Mouse (Mus musculus) spleen, postnatal 14 days (tissue): ENCODE data around the gene Cnbd2.

Experiments
- DNase-seq, 2 experiments: peaks; one replicate each; pipeline ENCODE4 v3.0.0; 2021 to 2022; ENCODE audit warnings: low spot score in 2 of 2

Gene Cnbd2

GRCm38 (mm10) chr2:156311441-156311840 lies 658 bp upstream of the Cnbd2 start:
- no peak for DNase-seq

GRCm38 (mm10) chr2:156311841-156312291 lies 233 bp upstream of the Cnbd2 start:
- peak; percentile 37 to 58 for DNase-seq

- DNase-seq: no peak
Measured at GRCm38 (mm10) chr2:156313153-156313552, 1.1 kb downstream of the Cnbd2 start.

- no peak for DNase-seq
Measured at GRCm38 (mm10) chr2:156314811-156315210, 2.7 kb downstream of the Cnbd2 start.

GRCm38 (mm10) chr2:156318491-156318890 lies 6.4 kb downstream of the Cnbd2 start:
- no peak for DNase-seq

DNA sequence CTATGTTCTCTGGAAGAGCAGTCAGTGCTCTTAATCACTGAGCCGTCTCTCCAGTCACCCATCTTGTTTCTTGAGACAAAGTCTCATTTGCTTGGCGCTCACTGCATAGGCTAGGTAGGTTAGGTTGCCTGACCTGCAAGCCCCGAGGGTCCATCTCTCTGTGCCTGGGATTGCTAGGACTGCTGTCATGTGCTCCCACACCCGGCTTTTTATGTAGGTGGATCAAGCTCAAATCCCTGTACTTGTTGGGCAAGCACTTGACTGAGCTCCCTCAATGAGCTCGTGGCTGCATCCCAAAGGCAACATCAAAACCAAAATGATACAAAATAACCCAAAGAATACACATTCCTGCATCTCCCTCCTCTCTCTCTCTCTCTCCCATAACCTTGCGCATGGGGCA lies 9.4 kb downstream of the Cnbd2 start:
- no peak for DNase-seq

- no peak for DNase-seq
Measured at GRCm38 (mm10) chr2:156324116-156324588, 12.1 kb downstream of the Cnbd2 start.

GRCm38 (mm10) chr2:156324681-156325080 lies 12.6 kb downstream of the Cnbd2 start:
- no peak for DNase-seq

GRCm38 (mm10) chr2:156330681-156331080 lies 18.6 kb downstream of the Cnbd2 start:
- no peak for DNase-seq

GRCm38 (mm10) chr2:156331446-156331965 lies 19.4 kb downstream of the Cnbd2 start:
- DNase-seq: no peak

DNA sequence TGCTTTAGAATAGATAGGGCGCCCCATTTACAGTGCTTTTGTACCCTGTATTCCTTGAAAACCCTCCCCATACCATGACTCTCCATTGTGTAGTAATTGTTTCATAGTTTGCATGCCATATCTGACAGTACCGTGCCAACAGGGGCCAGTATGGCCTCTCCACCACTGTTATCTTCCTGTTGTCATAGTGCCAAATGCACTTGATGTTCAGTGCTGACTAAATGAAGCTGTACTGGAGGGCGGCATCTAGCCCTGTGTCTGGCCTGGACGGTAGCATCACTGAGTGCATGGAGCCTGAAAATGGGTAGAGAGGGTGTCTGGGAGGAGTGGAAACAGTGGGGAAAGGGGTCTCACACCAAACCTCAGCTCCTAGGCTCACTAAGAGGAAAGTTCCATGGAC lies 28.0 kb downstream of the Cnbd2 start:
- no peak for DNase-seq

GRCm38 (mm10) chr2:156344775-156345532 lies 32.9 kb downstream of the Cnbd2 start:
- no peak for DNase-seq

- DNase-seq: no peak
Measured at GRCm38 (mm10) chr2:156348812-156349211, 36.7 kb downstream of the Cnbd2 start.

DNA sequence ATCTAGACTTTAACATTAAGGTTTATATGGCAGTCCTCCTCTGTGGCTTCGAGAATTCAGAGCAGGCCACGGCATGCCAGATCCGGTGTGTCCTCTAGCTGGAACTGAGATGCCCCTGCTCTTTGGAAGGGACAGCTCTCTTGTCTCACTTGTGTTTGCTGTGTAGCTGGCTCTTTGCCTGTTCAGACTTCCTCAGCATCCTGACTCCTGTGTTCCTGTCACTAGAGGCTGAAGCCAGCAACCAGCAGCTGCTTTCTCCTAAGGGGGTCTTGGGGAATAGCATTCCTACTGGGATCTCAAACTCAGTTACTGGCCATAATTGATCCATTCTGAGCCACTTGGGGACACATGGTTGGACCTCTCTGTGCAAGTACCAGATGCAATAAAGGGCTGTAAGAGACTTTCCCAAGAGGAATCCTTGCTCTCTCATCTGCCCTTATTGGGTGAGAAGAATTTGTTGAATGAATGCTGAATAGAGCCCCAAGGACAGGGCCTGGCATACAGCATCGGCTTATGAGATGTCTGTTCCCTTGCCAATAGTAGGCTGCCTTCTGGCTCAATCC lies 37.3 kb downstream of the Cnbd2 start:
- DNase-seq: no peak

GRCm38 (mm10) chr2:156351243-156351642 lies 39.1 kb downstream of the Cnbd2 start:
- no peak for DNase-seq

DNA sequence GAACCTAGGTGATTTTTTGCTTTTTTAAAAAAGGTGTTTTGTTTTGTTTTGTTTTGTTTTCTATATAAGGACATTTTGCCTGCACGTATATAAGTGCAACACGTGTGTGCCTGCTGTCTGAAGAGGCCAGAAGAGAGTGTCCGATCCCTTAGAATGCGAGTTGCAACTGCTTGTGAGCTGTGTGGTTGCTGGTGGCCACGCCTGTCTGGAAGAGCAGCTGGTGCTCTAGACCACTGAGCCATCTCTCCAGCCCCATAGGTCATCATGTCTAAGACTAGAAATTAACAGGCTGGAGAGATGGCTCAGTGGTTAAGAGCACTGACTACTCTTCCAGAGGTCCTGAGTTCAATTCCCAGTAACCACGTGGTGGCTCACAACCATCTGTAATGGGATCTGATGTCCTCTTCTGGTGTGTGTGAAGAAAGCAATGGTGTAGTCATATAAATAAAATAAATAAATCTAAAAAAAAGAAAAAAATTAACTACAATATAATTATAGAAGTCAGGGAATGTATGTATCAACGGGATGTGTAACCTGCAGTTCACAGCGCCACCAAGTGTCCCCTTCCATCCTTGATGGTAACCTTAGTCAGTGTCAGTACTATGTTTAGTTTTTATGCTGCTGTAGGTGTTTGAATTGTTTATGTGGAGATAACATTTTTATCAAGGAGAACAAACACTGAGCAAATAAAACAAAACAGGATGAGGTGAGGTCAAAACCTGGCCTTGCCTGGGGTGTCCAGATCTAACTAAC lies 40.5 kb downstream of the Cnbd2 start:
- DNase-seq: no peak

DNA sequence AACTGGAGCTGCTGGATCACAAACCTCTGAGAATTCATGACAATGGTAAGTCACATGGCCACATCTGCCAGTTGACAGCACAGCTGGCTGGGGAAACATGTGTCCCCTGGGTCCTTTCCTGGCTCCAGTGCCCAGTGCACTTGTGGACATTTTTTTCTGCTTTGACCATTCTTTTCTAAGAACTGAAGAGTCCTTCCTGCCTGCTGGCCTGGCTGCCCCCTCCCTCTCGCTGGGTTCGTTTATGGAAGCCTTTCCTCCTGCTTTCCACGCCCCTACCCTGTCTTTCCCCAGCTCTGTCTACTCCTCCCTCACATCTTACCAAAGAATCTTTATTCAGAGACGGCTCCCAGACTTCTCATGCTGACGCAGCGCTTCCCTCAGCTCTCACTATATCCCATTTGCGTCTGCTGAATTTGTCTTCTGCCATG lies 41.2 kb downstream of the Cnbd2 start:
- DNase-seq: no peak

GRCm38 (mm10) chr2:156356031-156356430 lies 43.9 kb downstream of the Cnbd2 start:
- DNase-seq: no peak

GRCm38 (mm10) chr2:156368465-156368864 lies 56.4 kb downstream of the Cnbd2 start:
- no peak for DNase-seq

GRCm38 (mm10) chr2:156370896-156371295 lies 58.8 kb downstream of the Cnbd2 start:
- DNase-seq: no peak

DNA sequence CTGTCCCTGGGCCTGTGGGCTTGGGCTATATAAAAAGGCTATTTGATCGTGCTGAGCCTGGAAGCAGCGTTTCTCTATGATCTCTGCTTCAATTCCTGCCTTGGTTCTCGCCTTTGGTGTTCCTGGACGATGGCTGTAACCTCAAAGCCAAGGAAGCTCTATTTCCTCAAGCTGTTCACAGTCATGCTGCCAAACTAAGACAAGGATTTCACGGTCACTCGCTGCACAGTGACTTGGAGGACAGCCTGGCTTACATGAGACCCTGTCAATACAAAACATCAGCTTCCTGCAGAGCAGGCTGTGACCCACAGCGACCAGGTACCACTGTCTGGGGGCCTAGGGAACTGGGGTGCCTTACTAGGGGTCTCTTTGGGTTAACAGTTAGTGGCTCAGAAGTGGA lies 64.9 kb downstream of the Cnbd2 start:
- DNase-seq: no peak

DNA sequence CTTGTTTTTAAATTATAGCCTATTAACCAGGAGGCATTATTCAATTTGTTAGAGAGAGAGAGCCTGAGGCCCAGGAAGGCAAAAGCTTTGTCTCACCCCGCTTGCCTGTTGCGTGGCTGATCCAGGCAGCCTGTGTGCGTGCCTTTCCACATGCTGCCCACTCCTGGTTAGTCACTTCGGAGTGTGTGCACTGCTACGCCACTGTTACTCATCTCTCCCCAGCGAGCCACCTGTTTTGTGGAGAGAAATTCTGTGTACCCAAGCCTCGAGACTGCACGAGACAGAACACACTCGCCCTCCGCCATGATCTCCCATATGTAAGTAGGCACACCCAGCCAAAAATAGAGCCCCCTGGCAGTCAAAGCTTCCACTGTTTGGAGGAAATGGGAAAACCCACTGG lies 67.8 kb downstream of the Cnbd2 start:
- DNase-seq: no peak
